Mouse (Mus musculus): ENCODE results near the gene Lpar2.

Lpar2 gene

GRCm38 (mm10) chr8:69870003-69870765 lies 48.0 kb downstream of the Lpar2 start:
- peak in 1 of 2 experiments; percentile 20 for DNase-seq

GRCm38 (mm10) chr8:69870907-69871306 lies 48.7 kb downstream of the Lpar2 start:
- peak in 1 of 2 experiments; percentile 18 for DNase-seq

- peak in 1 of 2 experiments; percentile 71 for DNase-seq
These were observed 51.9 kb downstream of the Lpar2 start for GRCm38 (mm10) chr8:69874155-69874554.

GRCm38 (mm10) chr8:69874654-69875053 lies 52.4 kb downstream of the Lpar2 start:
- no peak for DNase-seq

- no peak for DNase-seq
These were observed 53.9 kb downstream of the Lpar2 start for GRCm38 (mm10) chr8:69876097-69876496.

GRCm38 (mm10) chr8:69876967-69877366 lies 54.7 kb downstream of the Lpar2 start:
- DNase-seq = no peak

- DNase-seq = no peak
These were observed 55.2 kb downstream of the Lpar2 start for GRCm38 (mm10) chr8:69877396-69877795.

GRCm38 (mm10) chr8:69877992-69878391 lies 55.8 kb downstream of the Lpar2 start:
- DNase-seq = no peak

- no peak for DNase-seq
These were observed 57.4 kb downstream of the Lpar2 start for GRCm38 (mm10) chr8:69879678-69880077.

Data from lung, postnatal 4 days (tissue).